Mouse (Mus musculus): ENCODE measurements around the gene Ercc2.

The Ercc2 gene

DNA sequence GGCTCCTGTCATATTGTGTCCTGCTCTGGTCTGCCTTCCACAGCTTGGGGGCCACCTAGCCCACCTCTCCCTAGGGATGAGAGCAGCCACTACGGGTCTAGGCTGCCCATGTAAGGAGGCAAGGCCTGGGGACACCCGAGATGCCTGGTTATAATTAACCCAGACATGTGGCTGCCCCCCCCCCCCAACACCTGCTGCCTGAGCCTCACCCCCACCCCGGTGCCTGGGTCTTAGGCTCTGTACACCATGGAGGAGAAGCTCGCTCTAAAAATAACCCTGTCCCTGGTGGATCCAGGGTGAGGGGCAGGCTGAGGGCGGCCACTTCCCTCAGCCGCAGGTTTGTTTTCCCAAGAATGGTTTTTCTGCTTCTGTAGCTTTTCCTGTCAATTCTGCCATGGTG lies 27.9 kb downstream of the Ercc2 start:
- DNase-seq: no peak

GRCm38 (mm10) chr7:19410766-19411344 lies 29.0 kb downstream of the Ercc2 start:
- no peak for DNase-seq

DNA sequence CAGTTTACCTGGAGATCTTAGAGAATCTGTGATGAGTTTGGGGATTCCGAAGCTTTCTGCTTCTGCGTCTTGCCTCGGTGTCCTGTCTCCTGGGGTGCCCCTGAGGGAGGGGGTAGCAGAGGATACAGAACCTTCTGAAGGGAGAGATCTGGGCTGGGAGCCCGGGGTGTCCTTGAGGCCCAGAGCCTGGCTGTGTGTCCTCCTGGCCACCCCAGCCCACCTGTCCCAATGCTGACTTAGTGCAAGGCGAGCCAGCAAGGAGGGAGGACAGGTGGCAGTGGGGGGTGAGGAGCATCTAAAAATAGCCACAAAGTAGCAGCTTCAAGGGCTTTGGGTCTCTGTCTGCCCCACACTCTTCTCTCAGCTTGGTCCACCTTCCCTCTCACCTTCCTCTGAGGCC lies 30.0 kb downstream of the Ercc2 start:
- no peak for DNase-seq

DNA sequence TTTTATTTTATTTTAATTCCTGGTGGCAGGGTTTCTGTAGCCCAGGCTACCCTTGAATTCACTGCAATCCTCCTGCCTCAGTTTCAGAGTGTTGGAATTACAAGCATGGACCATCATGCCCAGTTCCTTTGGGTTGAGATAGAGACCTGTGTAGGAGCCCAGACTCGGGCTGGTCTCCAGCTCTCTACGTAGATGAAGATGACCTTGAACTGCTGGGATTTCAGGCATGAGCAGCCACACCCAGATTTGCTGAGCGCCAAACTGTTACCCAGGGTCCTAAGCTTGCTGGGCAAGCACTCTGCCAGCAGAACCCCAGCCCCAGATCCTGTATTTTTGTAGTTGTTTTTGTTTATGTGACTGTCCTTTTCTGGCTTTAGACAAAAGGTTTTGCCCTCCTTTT lies 31.7 kb downstream of the Ercc2 start:
- no peak for DNase-seq

DNA sequence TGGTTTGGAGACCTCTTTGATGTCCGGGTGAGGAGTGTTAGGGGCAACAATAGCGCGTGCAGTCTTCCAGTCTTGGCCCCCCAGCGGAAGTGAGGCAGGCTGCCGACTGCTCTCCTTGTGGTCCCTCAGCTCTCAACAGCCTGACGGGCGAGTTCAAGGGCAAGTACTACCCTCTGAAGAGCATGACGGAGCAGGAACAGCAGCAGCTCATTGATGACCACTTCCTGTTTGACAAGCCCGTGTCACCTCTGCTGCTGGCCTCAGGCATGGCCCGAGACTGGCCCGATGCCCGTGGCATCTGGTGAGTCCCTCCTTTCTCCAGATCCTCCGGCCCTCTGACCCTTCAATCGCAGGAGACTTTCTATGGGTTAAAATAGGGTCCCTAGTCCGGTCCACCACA lies 34.8 kb downstream of the Ercc2 start:
- DNase-seq: no peak

DNA sequence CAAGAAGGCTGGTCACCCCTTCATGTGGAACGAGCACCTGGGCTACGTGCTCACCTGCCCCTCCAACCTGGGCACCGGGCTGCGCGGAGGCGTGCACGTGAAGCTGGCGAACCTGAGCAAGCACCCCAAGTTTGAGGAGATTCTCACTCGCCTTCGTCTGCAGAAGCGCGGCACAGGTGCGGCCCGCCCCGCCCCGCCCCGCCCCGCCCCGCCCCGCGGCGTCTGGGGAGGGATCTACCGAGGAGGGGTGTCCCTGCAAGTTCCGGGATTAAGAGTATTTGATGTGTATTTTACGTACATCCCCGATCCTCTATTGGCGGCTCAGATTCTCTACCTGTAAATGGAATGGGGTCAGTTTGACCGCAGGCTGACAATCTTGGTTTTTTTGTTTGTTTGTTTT lies 38.3 kb downstream of the Ercc2 start:
- no peak for DNase-seq

GRCm38 (mm10) chr7:19420821-19421636 lies 39.2 kb downstream of the Ercc2 start:
- peak; percentile 95 for DNase-seq

GRCm38 (mm10) chr7:19423083-19423482 lies 41.3 kb downstream of the Ercc2 start:
- DNase-seq: no peak

GRCm38 (mm10) chr7:19424051-19424450 lies 42.2 kb downstream of the Ercc2 start:
- DNase-seq: no peak

DNA sequence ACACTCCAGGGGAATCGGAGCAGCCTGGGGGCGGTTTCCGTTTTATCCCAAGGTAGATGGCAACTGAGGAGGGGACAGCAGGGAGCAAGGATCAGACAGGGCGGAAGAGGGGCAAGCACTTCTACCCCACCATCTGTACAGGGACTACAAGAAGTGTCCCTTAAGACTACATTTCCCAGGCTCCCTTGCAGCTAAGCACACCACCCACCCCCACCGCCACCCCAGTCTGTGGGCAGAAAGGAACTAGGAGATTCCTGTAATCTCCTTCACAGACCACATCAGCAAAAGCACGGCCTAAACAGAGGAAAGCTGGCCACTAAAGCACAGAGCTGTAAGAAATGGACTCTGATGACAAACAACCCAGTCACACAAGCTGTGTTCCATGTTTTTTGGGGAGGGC lies 44.5 kb downstream of the Ercc2 start:
- no peak for DNase-seq

GRCm38 (mm10) chr7:19426888-19427287 lies 45.1 kb downstream of the Ercc2 start:
- no peak for DNase-seq

DNA sequence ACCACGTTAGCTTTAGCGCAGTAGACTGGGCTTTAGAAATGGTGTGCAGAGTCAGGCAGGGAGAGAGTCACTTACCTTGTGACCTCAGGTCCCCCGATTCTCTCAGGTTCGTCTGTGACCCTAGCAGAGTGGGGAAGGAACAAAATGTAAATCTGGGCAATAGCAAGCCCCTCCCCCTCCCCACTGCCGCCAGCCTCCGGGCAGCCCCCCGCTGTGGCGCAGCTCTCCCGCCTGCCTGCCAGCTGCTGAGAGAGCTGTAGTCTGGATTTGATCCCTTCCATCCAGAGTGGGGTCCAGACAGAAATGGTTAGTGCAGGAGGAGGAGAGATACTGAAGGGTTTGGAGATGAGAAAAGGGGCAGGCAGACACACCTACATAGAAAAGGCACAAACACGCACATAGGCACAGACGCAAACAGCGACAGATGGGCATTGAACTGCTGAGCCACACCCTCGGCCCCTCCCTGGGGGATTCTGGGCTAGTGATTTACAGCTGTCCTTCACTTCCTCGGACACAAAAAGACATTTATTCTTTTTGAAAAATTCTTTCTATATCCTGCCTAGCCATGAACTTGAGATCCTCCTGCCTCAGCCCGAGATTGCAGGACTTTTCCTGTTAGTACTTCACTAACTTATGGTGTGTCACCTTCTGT lies 46.3 kb downstream of the Ercc2 start:
- no peak for DNase-seq

DNA sequence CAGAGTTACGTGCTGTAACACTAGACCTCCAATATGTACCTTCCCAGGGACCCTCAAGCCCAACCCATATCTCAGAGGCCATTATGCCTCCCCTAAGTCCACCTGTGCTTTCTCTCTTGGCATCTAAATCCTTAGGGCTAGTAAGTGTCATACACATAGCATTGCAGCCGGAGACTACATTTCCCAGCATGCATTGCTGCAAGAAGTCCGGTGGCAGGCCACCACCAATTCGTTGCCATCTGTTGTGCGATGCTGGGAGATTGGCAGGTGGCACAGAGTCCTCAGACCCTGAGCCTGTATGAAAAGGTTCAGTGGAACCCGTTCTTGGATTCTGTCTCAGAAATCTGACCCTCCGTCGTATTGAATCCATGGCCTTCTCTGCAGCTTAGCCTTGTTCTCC lies 47.9 kb downstream of the Ercc2 start:
- no peak for DNase-seq

GRCm38 (mm10) chr7:19430402-19430801 lies 48.6 kb downstream of the Ercc2 start:
- peak; percentile 52 for DNase-seq

DNA sequence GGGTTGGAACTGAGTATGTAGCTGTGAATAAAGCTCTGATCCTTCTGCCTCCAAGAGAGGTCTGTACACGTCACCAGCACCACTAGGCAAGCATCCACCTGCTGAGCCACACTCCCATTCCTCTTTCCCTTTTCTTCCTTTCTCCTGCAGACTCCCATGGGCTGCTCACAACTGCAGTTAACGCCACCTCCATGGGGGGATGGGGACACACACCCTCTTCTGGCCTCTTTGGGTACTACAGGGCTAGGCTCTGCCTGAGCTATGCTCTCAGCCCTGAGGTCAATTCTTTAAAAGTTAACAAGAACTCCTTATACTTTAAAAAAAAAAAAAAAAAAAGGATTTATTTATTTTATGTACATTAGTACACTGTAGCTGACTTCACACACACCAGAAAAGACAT lies 50.7 kb downstream of the Ercc2 start:
- peak; percentile 33 for DNase-seq

DNA sequence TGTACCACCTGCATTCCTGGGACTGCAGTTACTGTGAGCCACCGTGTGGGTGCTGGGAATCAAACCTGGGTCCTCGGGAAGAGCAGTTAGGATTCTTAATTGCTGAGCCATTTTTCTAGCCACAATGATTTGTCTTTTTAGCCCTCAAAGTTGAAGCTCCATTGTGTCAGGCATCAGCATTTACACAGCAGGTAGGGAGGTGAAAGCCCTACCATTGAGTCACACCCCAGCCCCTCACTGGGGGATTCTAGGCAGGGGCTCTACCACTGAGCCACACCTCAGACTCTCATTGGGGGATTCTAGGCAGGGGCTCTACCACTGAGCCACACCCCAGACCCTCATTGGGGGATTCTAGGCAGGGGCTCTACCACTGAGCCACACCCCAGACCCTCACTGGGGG lies 54.5 kb downstream of the Ercc2 start:
- DNase-seq: no peak

- no peak for DNase-seq
Observed at GRCm38 (mm10) chr7:19437048-19437447, 55.2 kb downstream of the Ercc2 start.

- DNase-seq: peak; percentile 48
Observed at GRCm38 (mm10) chr7:19441448-19442091, 59.8 kb downstream of the Ercc2 start.

GRCm38 (mm10) chr7:19443344-19443743 lies 61.5 kb downstream of the Ercc2 start:
- DNase-seq: peak; percentile 91

DNA sequence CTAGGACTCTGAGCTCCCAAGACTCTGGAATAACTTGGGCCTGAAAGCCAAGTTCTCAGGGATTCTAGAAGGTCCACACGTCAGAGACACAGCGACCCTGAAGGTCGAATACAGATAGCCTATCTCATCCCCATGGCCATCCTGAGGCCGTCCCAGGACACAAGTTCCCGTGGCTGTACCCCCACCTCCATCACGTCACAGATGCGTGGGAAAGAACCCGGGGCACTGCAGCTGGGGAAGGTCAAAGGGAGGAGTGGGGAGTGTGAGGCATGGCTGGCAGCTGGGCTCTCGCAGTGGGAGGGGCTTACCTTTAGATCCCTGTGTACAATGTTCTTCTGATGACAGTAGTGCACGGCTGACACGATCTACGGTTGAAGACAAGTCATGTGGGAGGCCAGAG lies 63.0 kb downstream of the Ercc2 start:
- no peak for DNase-seq
